Mouse (Mus musculus) right cerebral cortex, postnatal 25 days (tissue): ENCODE results near the gene Plppr3.

ENCODE experiments used
- DNase-seq: peaks from one replicate; pipeline ENCODE4 v3.0.0; 2022

Gene Plppr3

DNA sequence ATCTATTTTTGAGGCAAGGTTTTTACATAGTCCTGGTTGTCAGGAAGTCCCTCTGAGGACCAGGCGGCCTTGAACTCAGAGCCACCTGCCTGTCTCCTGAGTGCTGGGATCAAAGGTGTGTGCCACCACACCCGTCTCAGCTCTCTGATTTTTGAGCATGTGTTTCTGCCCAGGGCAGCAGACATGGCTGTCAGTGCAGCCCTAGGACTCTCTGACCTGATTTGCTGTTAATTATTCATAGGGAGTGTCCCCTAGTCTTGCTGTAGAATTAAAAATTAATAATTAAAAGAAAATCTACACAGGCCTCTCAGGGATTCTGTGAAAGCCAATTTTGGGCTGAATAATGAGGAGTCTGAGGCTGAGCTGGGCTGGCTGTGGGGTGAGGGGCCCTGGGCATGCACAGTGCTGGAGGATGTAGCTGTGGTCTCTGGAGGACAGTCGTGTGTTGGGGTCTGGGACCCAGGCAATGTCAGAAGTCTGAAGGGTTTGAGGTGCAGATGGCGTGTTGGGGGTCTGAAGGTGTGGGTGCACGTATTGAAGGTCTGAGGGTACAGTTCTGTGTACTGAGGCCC is 60.1 kb downstream of the Plppr3 start:
- DNase-seq = no peak

DNA sequence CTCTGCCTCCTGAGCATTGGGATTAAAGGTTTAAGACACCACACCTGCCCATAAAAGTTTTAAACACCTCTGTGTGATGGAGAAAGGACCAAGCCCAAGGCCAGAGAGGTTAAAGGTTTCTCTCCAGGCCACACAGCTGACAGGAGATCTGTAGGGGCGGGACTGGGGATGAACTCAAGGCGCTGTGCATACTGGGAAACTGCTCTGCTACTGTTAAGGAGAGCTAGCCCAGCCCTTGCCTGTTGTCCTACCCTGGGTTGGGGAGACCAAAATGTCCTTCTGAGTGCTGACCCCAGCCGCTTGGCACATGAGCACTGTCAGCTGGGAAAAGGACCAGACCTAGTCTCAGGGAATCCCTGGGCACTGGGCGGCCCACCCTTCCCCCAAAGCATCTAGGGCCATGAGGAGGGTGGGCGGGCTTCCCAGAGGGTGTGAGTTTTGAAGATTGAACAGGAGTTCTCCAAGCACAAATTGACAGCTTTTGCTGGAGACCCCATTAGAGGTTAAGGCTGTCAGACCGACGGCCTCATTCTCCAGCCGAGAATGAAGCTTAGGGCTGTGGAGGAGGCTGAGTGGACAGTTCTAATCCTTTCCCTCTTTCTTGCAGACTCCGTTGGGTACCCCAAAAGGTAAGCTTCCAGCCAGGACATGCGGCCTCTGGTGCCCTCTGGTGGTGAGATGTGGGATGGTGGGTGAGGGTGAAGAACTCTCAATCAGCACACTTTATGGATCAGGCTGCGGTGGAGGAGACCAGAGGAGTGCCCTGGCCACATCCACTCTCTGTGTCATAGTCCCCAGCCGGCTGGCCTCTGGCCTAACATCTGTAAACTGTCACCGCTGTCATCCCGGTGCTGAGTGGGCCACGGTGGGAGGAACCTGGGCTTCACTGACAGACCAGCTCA is 62.4 kb downstream of the Plppr3 start:
- DNase-seq = peak; percentile 84
